In genomic region chr1:109985468-109985867, GRCm38 (mm10) we compare ENCODE assay signal across 9 mouse cellular contexts. TPM values are rescaled to one million over a fixed set of nuclear protein-coding genes. Genes with fewer than 3 reads are reported as not detected.
DNase-seq lines count a peak whose midpoint lies in the region.
"Had no signal": no experiment of that assay in that cellular context is flagged by ENCODE, and none has a peak within 500 bp of the region (broad histone marks: within the 10 kb centered on the region; RNA-seq: fewer than 3 reads in every experiment).

No protein-coding gene starts in this region.

- intact Hi-C loops in left cerebral cortex, postnatal 25 days (cut with DNase I): no loop called here

- DNase-seq in right cerebral cortex, adult 18-20 months: peak; percentile 14
- no peak for DNase-seq in right cerebral cortex, postnatal 36 days (ENCODE audit: low spot score in 2 of 2)
- DNase-seq in embryo, embryonic 9.5 days (ENCODE audit: extremely low spot score): peak; percentile 62
- DNase-seq in left cerebral cortex, postnatal 25 days (ENCODE audit: low spot score in 2 of 2): peak; percentile 18 to 42
- DNase-seq in right cerebral cortex, postnatal 4 days: peak; percentile 53
- DNase-seq in MN1 (ENCODE audit: low spot score): no peak
- no peak for DNase-seq in thymus, adult 18-20 months
- no peak for DNase-seq in testis, postnatal 10 days (ENCODE audit: low spot score)

RNA-seq across cellular contexts. Expression of gene Cdh7, which starts 3.2 kb away (rescaled TPM):
- 10 to 100 TPM; 20.1 to 24.4 TPM for total RNA-seq in left cerebral cortex, postnatal 25 days (2021)
- total RNA-seq: liver, adult 2 months had no signal

Comparison
In these comparisons a context has a peak if more than half of its experiments do, and no peak if none do; other contexts are left out.
1. DNase-seq: peak in right cerebral cortex, adult 18-20 months (single experiment), embryo, embryonic 9.5 days (single experiment), left cerebral cortex, postnatal 25 days (2 of 2) and right cerebral cortex, postnatal 4 days (single experiment); none in right cerebral cortex, postnatal 36 days (0 of 2), MN1 (single experiment), thymus, adult 18-20 months (0 of 2) and testis, postnatal 10 days (single experiment).